Mouse (Mus musculus) neural tube, embryonic 14.5 days (tissue): ENCODE results near the gene Dll1. TPM values are rescaled to one million over a fixed set of nuclear protein-coding genes. Genes with fewer than 3 reads are reported as not detected.

Experiments used
- ATAC-seq: fragments of 200-750 bp; cut with Nextera tagmentation; 2 replicates; pipeline ENCODE4 v1.8.0; 2017; ENCODE audit warnings: low read depth, mild to moderate bottlenecking, moderate TSS enrichment, moderate library complexity
- H3K27ac ChIP-seq: fragments of 300-500 bp; sonication (generic); 2 replicates; pipeline ENCODE4 v1.5.1; 2014; ENCODE audit warnings: low read depth, mild to moderate bottlenecking, control low read depth, low read length, moderate library complexity, mixed read lengths
- H3K27me3 ChIP-seq: fragments of 300-500 bp; sonication (generic); 2 replicates; pipeline ENCODE4 v1.6.1; 2014; ENCODE audit warnings: low read length; ENCODE audit not compliant: control insufficient read depth, insufficient read depth
- H3K36me3 ChIP-seq: fragments of 300-500 bp; sonication (generic); 2 replicates; pipeline ENCODE4 v1.6.1; 2014; ENCODE audit warnings: low read length, mixed read lengths; ENCODE audit not compliant: control insufficient read depth, insufficient read depth
- H3K4me1 ChIP-seq: fragments of 300-500 bp; sonication (generic); 2 replicates; pipeline ENCODE4 v1.6.1; 2014; ENCODE audit warnings: low read length; ENCODE audit not compliant: control insufficient read depth, insufficient read depth
- H3K4me2 ChIP-seq: fragments of 300-500 bp; sonication (generic); 2 replicates; pipeline ENCODE4 v1.6.1; 2014; ENCODE audit warnings: mild to moderate bottlenecking, low read depth, low read length, control low read depth
- H3K4me3 ChIP-seq: fragments of 300-500 bp; sonication (generic); 2 replicates; pipeline ENCODE4 v1.5.1; 2014; ENCODE audit warnings: low read depth, low read length, control low read depth, mixed read lengths
- H3K9ac ChIP-seq: fragments of 300-500 bp; sonication (generic); replicated peaks from 2 replicates; pipeline ENCODE4 v1.6.1; 2014; ENCODE audit warnings: low read depth, mild to moderate bottlenecking, control low read depth, low read length, mixed read lengths
- H3K9me3 ChIP-seq: fragments of 300-500 bp; sonication (generic); 2 replicates; pipeline ENCODE4 v1.6.1; 2016; ENCODE audit warnings: low read length; ENCODE audit not compliant: control insufficient read depth
- WGBS: fragments of 180-500 bp; shearing (Covaris S2); extraction: QIAGEN DNeasy Blood & Tissue Kit; methylation state at CpG from one replicate; pipeline ENCODE4 v1.1.7; 2014; 5-methylcytosine and 5-hydroxymethylcytosine counted together
- polyA plus RNA-seq: library from polyadenylated mRNA; unstranded; fragments of >200 nt; fragmentation: Nextera tagmentation; extraction: Ambion mirVana; gene quantifications from 2 replicates; pipeline ENCODE4 v1.2.1, GENCODE M21; 2014

Dll1 gene
- polyA plus RNA-seq, 1 experiment from 2014 or later = 15.1 TPM

GRCm38 (mm10) chr17:15381092-15381860 is 4.6 kb upstream of the Dll1 start:
- peak overlapping the region; percentile 46 for H3K4me3 ChIP-seq
- H3K9me3 ChIP-seq = no peaks in the 10 kb centered on the region
- peak overlapping the region; percentile 44 for H3K27ac ChIP-seq
- H3K9ac ChIP-seq = peak overlapping the region; percentile 50
- H3K4me1 ChIP-seq = peaks cover 26% of the 10 kb centered on the region
- no peaks in the 10 kb centered on the region for H3K36me3 ChIP-seq
- H3K4me2 ChIP-seq = peak overlapping the region; percentile 90
- ATAC-seq = peak; percentile 19
- no peaks in the 10 kb centered on the region for H3K27me3 ChIP-seq
- 3% methylated on average over 22 of the region's 22 CpGs for WGBS

GRCm38 (mm10) chr17:15380641-15381051 is 4.0 kb upstream of the Dll1 start:
- ATAC-seq = peak; percentile 26; the same call in 1 of the 2 replicates
- Histone ChIP-seq H3K4me3 (peak overlapping the region; percentile 46), H3K36me3 (no peaks in the 10 kb centered on the region), H3K27me3 (no peaks in the 10 kb centered on the region), H3K9ac (peak overlapping the region; percentile 50), H3K9me3 (no peaks in the 10 kb centered on the region), H3K27ac (peak overlapping the region; percentile 44), H3K4me1 (peaks cover 26% of the 10 kb centered on the region), H3K4me2 (peak overlapping the region; percentile 90)
- WGBS = 0% methylated on average over 27 of the region's 27 CpGs

GRCm38 (mm10) chr17:15379741-15380526 is 3.3 kb upstream of the Dll1 start:
- no peak for ATAC-seq
- H3K9ac ChIP-seq = peak overlapping the region; percentile 50
- peaks cover 26% of the 10 kb centered on the region for H3K4me1 ChIP-seq
- WGBS = 8% methylated on average over 17 of the region's 17 CpGs
- H3K27me3 ChIP-seq = no peaks in the 10 kb centered on the region
- H3K4me3 ChIP-seq = peak overlapping the region; percentile 46
- H3K27ac ChIP-seq = no peak overlapping the region
- peak overlapping the region; percentile 90 for H3K4me2 ChIP-seq
- H3K9me3 ChIP-seq = no peaks in the 10 kb centered on the region
- no peaks in the 10 kb centered on the region for H3K36me3 ChIP-seq

- H3K4me2 ChIP-seq = 0 out of 2 replicates have a peak overlapping the region, but pooled peaks have one; percentile 2
- H3K36me3 ChIP-seq = no peaks in the 10 kb centered on the region
- WGBS = 2% methylated on average over 15 of the region's 15 CpGs
- no peak overlapping the region for H3K4me3 ChIP-seq
- H3K27ac ChIP-seq = no peak overlapping the region; the same call in 1 of the 2 replicates
- no peaks in the 10 kb centered on the region for H3K9me3 ChIP-seq
- ATAC-seq = no peak
- no peak overlapping the region for H3K9ac ChIP-seq
- peaks cover 33% of the 10 kb centered on the region for H3K4me1 ChIP-seq
- H3K27me3 ChIP-seq = no peaks in the 10 kb centered on the region
Observed at GRCm38 (mm10) chr17:15378413-15379109, 1.9 kb upstream of the Dll1 start.

- no peaks in the 10 kb centered on the region for H3K27me3 ChIP-seq
- peaks cover 38% of the 10 kb centered on the region for H3K4me1 ChIP-seq
- peak overlapping the region; percentile 89 for H3K4me2 ChIP-seq
- WGBS = 0% methylated on average over 1 of the region's 1 CpGs
- H3K9me3 ChIP-seq = no peaks in the 10 kb centered on the region
- H3K36me3 ChIP-seq = no peaks in the 10 kb centered on the region
- no peak overlapping the region; the same call in 1 of the 2 replicates for H3K27ac ChIP-seq
- no peak for ATAC-seq
- H3K4me3 ChIP-seq = no peak overlapping the region
- no peak overlapping the region for H3K9ac ChIP-seq
Observed at GRCm38 (mm10) chr17:15377901-15378300, 1.2 kb upstream of the Dll1 start.

GRCm38 (mm10) chr17:15375701-15376493 is 775 bp downstream of the Dll1 start:
- peak overlapping the region; percentile 89 for H3K4me2 ChIP-seq
- H3K9ac ChIP-seq = peak overlapping the region; percentile 95
- H3K36me3 ChIP-seq = peaks cover 3% of the 10 kb centered on the region; the same call in 1 of the 2 replicates
- peak; percentile 69 for ATAC-seq
- no peaks in the 10 kb centered on the region for H3K9me3 ChIP-seq
- H3K27ac ChIP-seq = peak overlapping the region; percentile 97
- H3K4me1 ChIP-seq = peaks cover 43% of the 10 kb centered on the region
- H3K4me3 ChIP-seq = peak overlapping the region; percentile 83
- no peaks in the 10 kb centered on the region for H3K27me3 ChIP-seq
- under 1% methylated on average over 68 of the region's 69 CpGs for WGBS

- Histone ChIP-seq H3K4me2 (peak overlapping the region; percentile 89), H3K4me3 (peak overlapping the region; percentile 83), H3K9ac (peak overlapping the region; percentile 95), H3K27me3 (no peaks in the 10 kb centered on the region), H3K9me3 (no peaks in the 10 kb centered on the region), H3K4me1 (peaks cover 36% of the 10 kb centered on the region), H3K36me3 (peaks cover 10% of the 10 kb centered on the region), H3K27ac (peak overlapping the region; percentile 97)
- under 1% methylated on average over 18 of the region's 18 CpGs for WGBS
- no peak for ATAC-seq
Observed at GRCm38 (mm10) chr17:15375224-15375623, 1.4 kb downstream of the Dll1 start.
